Mouse (Mus musculus) urinary bladder, adult 18-20 months (tissue): ENCODE measurements at regions not wholly inside any gene's neighbourhood (a gene's known extent, or its start where the extent isn't known, plus 50 kb on each side); places are given as distances from the start of the nearest gene placed in this dataset.

Experiments
- DNase-seq, 2 experiments: peaks; one replicate each; pipeline ENCODE4 v3.0.0; 2022; ENCODE audit warnings: low spot score in 2 of 2, mixed read lengths in 2 of 2

DNA sequence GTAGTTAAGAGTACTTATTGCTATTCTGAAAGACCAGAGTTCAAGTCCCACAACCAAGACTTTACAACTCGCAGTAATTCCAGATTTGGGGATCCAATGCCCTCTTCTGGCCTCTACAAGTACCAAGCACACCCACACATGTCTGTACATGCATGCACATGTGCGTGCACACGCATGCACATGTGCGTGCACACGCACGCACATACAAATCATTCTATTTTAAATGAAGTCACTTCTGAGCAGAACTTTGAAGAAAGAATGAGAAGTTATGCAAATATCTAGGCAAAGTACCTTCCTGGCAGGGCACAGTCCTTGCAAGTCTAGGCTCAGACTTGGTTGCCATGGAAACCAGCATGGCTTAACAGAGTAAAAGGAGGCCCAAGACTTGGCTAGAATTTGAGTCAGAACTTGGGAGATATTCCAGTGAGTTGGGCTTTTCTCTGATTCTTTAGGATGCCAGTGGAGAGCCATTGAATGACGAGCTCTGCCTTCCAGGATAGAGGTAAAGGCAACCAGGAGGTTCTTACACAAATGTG is 265.4 kb upstream of the Atp2b1 start:
- DNase-seq, result no peak

DNA sequence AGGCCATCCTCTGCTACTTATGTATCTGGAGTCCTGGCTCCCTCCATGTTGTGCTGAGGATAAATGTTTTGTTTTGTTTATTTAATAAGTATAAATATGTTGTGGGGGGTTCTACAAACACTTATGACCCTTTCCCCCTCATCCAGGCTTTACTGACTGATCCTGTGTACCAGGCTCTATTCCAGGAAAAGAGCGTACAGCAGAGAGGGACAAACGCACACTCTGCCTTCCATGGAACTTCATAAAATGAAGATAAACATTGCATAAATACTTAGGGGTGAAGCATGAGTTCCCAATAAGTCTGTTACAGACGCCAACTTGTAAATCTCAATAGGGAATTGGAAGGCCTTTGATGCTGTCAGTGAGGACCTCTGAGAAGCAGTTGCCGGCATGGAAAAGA is 263.7 kb upstream of the Atp2b1 start:
- no peak for DNase-seq

DNA sequence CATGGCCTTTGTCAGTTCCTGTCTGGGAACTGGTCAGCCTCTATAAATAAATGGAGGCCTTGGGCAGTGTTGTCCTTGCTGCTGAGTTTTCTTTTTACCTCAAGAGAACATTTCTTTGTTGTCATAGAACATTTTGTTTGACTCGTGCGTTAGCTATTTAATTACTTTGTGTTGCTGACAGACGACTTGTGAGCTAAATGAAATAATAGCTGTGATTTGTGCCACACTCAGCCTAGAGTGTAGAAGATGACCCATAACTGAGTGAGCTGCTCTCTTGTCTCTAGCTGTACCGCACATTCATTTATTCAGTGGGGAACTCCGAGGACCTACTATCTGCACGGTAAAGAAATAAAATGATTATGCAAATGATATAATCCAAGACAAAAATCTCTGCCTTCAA is 263.1 kb upstream of the Atp2b1 start:
- no peak for DNase-seq

DNA sequence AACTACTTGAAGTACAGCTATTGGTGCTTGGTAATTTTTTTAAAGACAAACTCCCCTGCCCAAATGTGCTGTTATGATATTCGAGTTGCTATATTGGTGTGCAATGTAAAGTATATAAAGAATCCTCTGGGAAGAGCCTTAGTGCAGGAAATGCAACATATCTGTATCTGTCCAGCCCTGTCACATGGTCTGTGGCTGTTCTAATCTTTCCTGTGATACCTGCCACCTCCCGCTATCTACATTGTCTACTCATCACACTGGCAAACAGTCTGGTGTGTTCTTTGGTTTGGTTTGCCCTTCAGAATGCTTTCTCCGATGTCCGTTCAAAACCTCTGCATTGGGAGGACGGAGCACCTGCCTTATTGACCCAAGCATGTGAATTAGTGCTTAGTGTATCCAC is 262.6 kb upstream of the Atp2b1 start:
- DNase-seq, result no peak

DNA sequence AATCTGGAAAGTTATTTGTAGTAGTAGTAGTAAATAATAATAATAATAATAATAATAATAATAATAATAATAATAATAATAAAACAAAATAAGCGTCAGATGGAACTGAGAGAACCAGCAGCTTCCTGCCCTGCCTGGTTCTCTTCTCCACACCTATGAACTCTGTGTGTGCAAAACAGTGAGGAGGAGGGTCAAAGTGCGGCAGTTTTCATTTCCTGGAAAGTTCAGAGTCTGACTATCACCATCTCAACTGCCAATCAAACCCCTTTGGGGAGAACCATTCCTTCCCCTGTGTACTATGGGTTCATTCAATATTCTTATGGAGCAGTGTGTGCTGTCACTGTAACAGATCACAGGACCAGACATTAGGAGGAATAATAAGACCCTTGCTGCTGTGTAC is 262.1 kb upstream of the Atp2b1 start:
- no peak for DNase-seq

DNA sequence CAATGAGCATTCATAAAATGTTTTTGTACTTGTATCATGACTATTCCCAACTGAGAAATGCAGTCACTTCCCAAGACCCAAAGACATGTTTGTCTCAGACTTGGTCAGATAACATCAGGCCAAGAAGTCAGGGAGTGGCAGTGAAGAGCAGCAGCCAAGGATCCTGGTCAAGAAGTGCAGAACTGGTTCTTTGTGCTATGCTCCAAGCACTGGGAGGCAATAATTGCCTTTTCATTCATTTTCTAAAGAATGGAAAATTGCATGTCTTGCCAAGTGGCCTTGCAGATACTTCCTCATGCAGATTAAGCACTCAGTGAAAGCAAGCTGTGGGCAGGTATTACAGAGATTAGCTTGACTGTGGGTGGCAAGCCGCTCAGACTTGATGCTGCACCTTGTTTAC is 253.5 kb upstream of the Atp2b1 start:
- DNase-seq, result no peak

DNA sequence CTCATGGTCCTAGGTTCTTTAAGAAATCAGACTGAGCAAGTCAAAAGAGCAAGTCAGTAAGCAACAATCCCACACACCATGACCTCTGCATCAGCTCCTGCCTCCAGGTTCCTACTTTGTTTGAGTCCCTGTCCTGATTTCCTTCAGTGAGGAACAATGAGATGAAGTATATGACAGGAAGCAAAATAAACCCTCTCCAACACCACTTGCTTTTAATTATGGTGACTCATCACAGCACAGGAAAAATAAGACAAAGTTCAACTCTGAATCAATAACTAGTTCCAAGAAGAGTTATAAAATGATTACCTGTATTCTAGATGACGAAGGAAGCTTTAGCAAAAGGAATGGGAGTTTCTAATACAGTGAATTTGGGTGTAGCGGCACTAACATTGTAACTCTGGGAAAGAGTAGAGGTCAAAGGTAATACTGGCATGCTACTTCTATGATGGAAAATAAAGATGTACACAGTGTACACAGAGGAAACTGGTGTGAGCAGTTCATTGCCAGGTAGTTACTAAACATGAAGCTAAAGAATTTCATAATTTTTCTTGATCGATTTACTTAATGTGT is 248.2 kb upstream of the Atp2b1 start:
- no peak for DNase-seq

DNA sequence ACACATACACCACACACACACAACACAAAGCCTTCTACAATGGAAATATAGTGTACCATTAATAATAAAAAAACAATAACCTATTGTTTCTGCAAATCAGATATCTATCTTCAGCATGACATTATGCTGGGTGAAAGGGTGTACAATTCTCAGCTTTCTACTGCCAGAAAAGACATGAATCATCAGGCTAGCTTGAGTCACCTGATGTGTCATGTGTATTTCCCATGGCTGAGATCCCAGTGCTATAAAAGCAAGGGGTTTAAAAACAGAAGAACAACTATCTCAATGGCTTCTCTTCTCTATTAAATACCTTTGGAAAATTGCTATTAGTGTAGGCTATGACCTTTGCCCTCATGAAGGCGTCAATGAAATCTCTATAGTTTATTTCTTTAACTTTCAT is 246.5 kb upstream of the Atp2b1 start:
- DNase-seq, result no peak

DNA sequence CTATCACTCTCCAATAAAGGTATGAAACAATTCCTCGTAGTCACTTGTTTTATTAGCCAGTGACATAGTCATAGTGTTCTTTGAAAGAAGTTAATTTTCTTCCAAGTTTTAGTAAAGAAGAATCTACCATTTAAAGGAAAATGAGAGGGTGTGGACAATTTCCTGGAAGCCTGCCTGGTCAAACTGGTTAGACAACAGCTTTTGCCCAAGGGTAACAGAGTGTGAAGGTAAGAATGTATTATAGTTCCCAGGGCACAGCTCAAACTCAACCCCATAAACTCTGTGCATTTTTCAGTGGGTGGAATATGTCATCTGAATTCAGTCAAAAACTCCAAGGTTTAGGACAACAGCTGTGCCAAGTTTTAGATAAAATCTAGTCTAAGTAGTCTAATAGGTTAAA is 240.1 kb upstream of the Atp2b1 start:
- DNase-seq, result no peak

DNA sequence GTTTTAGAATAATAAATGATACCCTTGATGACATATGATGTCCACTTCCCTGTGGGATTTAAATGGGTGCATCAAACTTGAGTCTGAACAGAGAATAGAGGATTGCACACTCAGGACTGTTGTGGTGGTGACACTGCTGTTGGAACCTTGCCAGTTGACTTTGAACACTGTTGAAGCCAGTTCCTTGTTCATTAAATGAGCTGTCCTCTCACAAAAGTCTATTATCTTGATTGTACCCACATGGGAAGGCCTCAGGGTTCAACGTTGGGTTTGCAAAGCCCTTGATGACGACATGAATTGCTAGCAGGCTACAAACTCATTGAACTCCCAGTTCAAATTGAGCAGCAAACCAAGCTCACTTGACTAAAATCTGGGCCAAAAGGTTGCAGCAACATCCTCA is 237.3 kb upstream of the Atp2b1 start:
- no peak for DNase-seq

DNA sequence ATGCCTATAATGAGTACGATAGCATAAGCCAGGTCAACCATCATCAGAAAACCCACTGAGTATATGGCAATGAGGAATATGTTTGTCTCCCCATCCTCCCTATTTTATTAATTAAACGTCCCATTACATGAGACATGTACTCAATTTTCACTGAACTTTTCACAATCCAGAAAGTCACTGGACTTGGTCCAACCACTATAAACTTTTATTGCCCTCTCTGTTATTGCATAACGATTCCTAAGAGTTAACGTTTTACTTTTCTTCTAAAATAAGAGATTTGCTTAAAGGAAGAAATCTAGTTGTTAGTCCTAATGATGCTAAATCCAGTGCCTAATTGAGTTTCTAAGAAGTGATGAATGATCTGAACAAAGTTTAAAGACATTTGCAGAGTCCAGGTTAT is 236.0 kb upstream of the Atp2b1 start:
- no peak for DNase-seq

DNA sequence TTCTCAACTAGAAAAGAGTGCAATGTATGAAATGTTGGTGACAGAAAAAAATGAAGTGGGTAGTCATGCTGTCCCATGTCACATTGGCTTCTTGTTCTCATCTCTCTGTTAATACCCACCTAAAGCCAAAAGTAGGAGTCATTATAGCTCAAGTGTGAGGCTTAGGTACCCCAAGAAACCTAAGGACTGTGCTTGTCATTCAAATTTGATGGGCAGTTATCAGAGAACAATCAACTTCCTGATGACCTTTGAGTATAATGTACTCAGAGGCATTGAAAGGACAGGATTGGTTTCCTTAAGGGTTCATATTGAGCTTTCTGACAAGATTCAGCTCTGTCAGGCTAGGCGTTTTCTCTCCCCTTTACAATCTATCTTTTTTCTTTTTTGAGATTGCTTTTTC is 231.8 kb upstream of the Atp2b1 start:
- DNase-seq, result no peak

DNA sequence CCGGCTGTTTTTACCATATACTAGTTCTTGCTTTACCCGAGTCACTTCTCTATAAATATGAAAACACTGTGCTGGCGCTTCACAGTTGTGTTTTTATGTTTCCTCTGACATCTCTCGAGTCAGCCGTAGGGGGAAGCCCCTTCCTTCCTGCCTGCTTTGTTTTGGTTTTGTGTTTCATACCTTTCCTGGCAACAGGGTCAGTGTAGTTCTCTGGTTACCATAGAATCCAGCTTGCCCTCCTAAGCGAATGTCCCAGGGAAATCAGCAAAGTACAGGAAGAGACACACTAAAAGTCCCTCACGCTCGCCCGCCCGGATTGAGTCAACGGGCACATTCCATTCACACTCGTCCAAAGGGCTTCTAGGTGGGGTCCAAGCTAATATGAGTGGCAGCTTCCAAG is 230.0 kb upstream of the Atp2b1 start:
- DNase-seq, result peak in 1 of 2 experiments; percentile 22

DNA sequence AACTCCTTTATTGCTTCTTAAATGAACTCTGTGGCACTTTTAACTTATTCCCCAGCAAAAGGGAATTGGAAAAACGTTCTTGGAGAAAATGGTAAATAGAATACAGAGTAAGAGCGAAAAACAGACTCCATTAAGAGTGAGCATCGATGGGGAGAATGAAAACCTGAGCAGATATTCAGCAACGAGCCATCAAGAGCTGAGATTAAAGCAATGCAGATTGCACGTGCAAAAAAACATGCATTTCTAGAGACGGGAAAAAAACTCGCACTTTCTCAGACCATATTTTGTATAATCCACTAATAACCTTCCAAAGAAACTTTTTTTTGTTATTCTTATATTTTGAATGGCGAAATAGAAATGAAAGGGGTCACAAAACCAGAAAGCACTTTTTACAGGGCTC is 229.5 kb upstream of the Atp2b1 start:
- DNase-seq, result no peak

DNA sequence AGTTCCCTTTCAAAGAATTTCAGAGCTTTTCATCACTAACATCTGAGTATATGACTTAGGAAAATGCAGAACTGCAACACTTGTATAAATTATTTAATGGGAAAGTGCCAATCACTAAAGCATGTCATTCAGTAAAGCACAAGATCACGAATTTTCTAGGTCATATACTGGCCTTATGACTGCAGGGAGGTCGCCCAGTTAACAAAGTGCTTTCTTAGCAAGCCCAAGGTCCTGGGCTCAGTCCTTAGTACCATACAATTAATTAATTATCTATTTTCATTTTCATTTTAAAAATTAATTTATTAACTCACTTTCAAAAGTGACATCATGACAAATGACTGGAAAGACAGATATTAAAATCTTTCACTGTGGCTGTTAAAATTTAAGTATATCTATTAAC is 228.5 kb upstream of the Atp2b1 start:
- no peak for DNase-seq

DNA sequence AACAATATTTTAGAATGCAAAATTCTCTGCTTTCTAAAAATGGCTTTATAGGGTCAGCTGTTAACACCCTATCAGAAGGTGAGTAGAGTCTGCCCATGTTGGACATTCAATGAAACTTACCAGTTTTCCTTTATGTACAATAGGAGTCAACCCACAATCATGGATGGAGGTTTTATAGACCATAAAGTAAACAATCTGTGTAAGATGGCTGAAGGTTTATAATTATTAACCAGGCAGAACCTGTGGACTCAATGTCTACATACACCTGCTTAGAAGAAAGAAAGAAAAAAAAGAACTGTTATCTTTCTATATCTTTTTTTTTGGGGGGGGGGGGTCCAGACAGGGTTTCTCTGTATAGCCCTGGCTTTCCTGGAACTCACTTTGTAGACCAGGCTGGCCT is 227.8 kb upstream of the Atp2b1 start:
- DNase-seq, result no peak

DNA sequence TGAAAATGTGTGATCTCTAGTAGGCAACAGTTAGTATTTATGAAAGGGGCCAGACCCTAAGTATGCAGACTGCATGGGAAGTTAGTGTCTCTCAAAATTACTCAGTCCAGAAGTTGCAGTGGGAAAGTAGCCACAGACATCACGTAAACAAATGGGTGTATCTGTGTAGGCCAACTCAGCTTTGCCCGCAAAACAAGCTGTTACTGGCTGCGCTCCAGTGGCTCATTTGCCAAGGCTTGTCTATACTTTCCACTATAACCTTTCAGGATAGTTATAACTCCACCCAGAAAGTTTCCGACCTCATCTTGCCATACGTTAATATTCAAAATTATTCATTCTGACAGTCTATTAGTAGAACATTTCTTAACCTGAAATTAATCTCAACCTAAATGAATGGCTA is 222.4 kb upstream of the Atp2b1 start:
- DNase-seq, result no peak

DNA sequence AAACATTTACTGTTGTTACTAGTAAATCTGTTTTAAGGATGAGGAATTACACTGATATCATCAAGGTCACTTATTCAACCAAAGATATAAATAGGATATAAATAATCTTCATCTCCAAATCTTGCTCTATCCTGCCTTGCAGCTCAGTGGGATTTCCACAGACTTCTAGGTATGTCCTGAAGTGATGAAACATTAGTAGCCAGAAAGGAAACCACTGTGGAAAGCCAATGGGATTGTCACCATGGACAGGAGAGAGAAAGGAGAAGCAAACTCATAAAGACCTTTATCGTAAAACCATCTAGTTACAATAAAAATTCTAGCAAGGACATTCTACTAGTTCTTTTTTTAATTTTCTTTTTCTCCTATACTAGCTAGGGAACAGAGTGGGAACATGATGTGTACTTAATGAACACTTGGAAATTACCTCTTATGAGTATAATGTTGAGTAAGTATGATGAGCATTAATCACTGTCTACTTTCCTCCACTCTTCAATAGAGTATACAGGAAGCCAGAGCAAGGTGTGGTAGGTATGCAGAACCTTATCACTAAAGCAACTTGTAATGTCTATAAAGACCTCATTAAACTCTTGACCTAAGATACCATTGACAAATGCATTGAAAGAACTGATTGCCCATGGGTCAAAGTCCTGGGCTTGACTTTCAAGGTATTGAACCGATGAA is 219.4 kb upstream of the Atp2b1 start:
- DNase-seq, result no peak

DNA sequence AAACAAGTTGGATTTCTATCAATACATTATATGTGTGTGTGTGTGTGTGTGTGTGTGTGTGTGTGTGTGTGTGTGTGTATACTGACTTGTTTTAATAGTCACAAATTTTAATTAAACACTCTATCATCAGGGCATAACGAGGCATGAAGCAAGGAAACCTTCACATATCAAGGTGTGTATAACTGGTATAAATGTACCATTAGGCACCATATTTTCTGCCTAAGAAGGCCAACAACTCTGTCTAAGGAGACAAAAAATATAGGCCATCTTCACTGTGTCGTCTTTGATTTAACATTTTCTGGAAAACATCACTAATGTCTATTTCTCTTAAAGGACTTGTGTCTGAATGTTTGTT is 218.9 kb upstream of the Atp2b1 start:
- DNase-seq, result no peak

DNA sequence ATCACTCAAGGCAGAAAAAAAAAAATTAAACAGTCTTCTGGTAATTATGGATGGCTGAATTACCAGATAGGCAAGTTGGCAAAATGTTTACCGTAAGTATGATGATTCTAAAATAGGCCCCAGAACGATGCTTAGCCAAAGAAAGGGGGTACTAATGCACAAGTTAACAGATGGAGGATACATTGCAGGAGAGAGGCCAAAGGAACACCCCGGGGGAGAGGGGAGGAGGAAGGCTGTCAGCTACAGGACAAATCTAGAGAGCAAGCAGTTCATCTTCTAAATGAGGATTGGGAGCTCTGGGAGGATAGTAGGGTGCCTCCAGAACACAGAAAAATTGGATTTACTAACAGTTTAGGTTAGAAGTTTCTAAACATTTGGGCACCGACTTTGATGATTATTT is 216.3 kb upstream of the Atp2b1 start:
- DNase-seq, result no peak

DNA sequence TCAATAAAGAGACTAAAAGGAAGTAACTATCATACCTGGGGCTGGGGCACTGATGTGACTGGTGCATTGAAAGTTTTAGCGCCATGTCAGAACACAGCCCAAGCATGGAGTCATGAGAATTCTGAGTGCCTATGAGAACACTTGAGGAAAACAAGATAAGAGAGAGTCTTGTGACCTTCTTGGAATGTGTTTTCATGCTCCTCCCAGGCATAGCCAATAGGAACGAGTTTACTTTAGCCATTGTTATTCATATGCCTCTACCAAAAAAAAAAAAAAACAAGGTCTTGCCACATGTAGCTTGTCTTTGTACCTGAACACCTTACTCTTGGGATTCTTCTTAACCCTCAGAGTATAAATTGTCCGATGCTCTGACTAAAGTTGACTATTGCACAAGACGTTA is 214.6 kb upstream of the Atp2b1 start:
- no peak for DNase-seq

DNA sequence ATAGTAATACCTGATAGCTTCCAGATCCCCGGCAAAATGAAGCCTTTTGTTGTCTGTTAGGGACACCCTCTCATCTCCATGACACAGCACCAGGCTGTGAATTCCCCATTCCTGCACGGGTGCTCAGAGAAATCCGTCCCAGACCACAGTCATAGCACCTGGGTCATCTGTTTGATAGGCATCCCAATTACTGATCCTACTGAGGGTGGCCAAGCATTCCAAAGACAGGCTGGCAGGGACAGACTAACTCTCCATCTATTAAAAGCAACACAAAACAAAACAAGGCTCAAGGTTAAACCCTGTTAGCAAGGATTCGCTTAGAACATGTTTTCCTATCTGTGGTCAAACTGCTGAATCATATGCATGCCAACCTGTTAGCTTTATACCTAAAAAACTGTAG is 213.8 kb upstream of the Atp2b1 start:
- DNase-seq, result no peak

DNA sequence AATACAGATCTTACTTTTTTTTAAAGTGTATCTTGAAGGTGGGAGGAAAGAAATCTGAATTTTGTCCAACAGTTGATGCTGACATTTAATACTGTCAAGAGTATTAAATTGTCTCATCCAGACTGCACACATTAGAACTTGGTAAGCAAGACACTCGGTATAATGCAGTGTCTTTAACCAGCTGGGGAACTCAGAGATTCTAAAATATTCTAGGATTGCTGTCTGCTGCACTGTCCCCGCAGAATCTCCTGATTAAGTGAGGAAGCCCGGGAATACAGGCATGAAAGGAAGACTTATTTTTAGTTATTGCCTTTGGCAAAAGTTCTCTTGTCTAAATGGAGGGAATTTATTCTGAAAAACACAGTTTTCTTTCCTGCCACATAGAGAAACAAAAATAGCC is 212.9 kb upstream of the Atp2b1 start:
- DNase-seq, result no peak
